8 mouse cellular contexts compared by ENCODE assay signal in the genomic region with DNA sequence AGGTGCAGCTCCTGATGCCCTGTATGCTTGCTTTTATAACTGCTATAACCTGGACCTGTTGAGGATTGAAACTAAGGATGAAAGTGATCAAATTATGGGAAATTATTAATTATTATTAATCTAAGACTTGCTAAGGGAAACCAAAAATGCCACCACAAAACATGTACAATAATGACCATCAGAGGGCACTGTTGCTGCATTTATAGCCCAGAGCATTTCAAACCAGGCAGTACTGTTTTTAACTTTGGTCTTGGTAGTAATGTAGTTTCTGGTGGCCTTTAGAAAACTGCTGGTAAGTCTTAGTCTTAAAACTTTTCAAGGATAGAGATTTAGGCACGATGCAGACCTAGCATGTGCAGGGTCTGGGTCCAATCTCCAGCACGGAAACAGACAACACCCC. TPM values are rescaled to one million over a fixed set of nuclear protein-coding genes. Genes with fewer than 3 reads are reported as not detected.
DNase-seq lines count a peak whose midpoint lies in the region; ATAC-seq and TF ChIP-seq lines count a peak whose summit lies in the region.

No protein-coding gene starts in this region.

- H3K9ac ChIP-seq in intestine, embryonic 14.5 days (ENCODE audit: low read length), result no peak overlapping the region
- no peak overlapping the region for H3K9ac ChIP-seq in intestine, embryonic 15.5 days

- no peaks in the 10 kb centered on the region for H3K27me3 ChIP-seq in intestine, embryonic 14.5 days (replicated peaks; ENCODE audit: control insufficient read depth, insufficient read depth, low read length)
- no peaks in the 10 kb centered on the region for H3K27me3 ChIP-seq in intestine, embryonic 15.5 days (replicated peaks)

- DNase-seq in intestine, embryonic 14.5 days (ENCODE audit: low spot score), result peak; percentile 70
- peak; percentile 57 to 62 for DNase-seq in B cell, adult 2 months
- peak; percentile 83 for DNase-seq in MN1 (ENCODE audit: low spot score)
- peak; percentile 77 for DNase-seq in embryo, embryonic 10 days (ENCODE audit: low spot score)
- peak; percentile 70 to 73 for DNase-seq in layer of hippocampus, adult 2 months (ENCODE audit: low spot score in 2 of 2)
- DNase-seq in gastrocnemius, adult 8-10 months (ENCODE audit: low spot score in 2 of 2), result no peak

- H3K27ac ChIP-seq in intestine, embryonic 14.5 days (ENCODE audit: low read depth), result no peak overlapping the region
- no peak overlapping the region for H3K27ac ChIP-seq in intestine, embryonic 15.5 days
- peak overlapping the region; percentile 72 for H3K27ac ChIP-seq in layer of hippocampus, adult 2 months

- no peak overlapping the region for H3K4me2 ChIP-seq in intestine, embryonic 14.5 days (ENCODE audit: low read length)
- no peak overlapping the region for H3K4me2 ChIP-seq in intestine, embryonic 15.5 days (replicated peaks)

- TF ChIP-seq CTCF in layer of hippocampus, adult 2 months (conservative IDR thresholded peaks at IDR 0.05), result peak; percentile 89

- no peaks in the 10 kb centered on the region for H3K36me3 ChIP-seq in intestine, embryonic 14.5 days (ENCODE audit: control insufficient read depth, insufficient read depth, low read length)
- H3K36me3 ChIP-seq in intestine, embryonic 15.5 days, result no peaks in the 10 kb centered on the region

- peaks cover 7% of the 10 kb centered on the region for H3K4me1 ChIP-seq in intestine, embryonic 14.5 days (replicated peaks; ENCODE audit: control insufficient read depth, insufficient read depth, low read length)
- peaks cover 3% of the 10 kb centered on the region for H3K4me1 ChIP-seq in intestine, embryonic 15.5 days (replicated peaks)

- H3K9me3 ChIP-seq in intestine, embryonic 14.5 days (ENCODE audit: control insufficient read depth, low read length), result no peaks in the 10 kb centered on the region
- H3K9me3 ChIP-seq in intestine, embryonic 15.5 days, result no peaks in the 10 kb centered on the region

- no peak overlapping the region for H3K4me3 ChIP-seq in intestine, embryonic 14.5 days (ENCODE audit: low read depth, low read length)
- no peak overlapping the region for H3K4me3 ChIP-seq in intestine, embryonic 15.5 days (replicated peaks)
- no peak overlapping the region for H3K4me3 ChIP-seq in layer of hippocampus, adult 2 months

- 47% methylated on average over 2 of the region's 2 CpGs for WGBS in intestine, embryonic 14.5 days
- WGBS in intestine, embryonic 15.5 days, result 49% methylated on average over 2 of the region's 2 CpGs

- ATAC-seq in intestine, embryonic 14.5 days (replicated peaks; ENCODE audit: low FRiP score, low TSS enrichment, low read depth), result no peak
- ATAC-seq in intestine, embryonic 15.5 days, result no peak
- peak; percentile 40; the same call in 1 of the 2 replicates for ATAC-seq in neutrophil, adult 5-6 weeks (ENCODE audit: extremely low read depth, insufficient number of reproducible peaks, low FRiP score, poor library complexity, severe bottlenecking)

RNA-seq across cellular contexts. Expression of gene Bod1, which starts 3.7 kb away (rescaled TPM):
- polyA plus RNA-seq in intestine, embryonic 14.5 days (2014; fragmentation: Nextera tagmentation; extraction: Ambion mirVana), result 89.5 and 92.7 TPM in 2 replicates
- 68.2 and 69.5 TPM in 2 replicates for polyA plus RNA-seq in intestine, embryonic 15.5 days (2015; fragmentation: Nextera tagmentation; extraction: Ambion mirVana)
- 100 to 1,000 TPM in 1 of 2 experiments, 10 to 100 TPM in 1; 97.1 to 101 TPM for total RNA-seq in layer of hippocampus, adult 2 months (2021)
- total RNA-seq in neutrophil, adult 5-6 weeks (2017), result 15.8 and 17.8 TPM in 2 replicates
- total RNA-seq in gastrocnemius, adult 8-10 months (2022), result 100 to 1,000 TPM; 162 to 214 (median 179) TPM

Comparison
In these comparisons a context has a peak if more than half of its experiments do, and no peak if none do; other contexts are left out.
1. DNase-seq: peak in intestine, embryonic 14.5 days (single experiment), B cell, adult 2 months (2 of 2), MN1 (single experiment), embryo, embryonic 10 days (single experiment) and layer of hippocampus, adult 2 months (2 of 2); none in gastrocnemius, adult 8-10 months (0 of 2).